Mouse (Mus musculus): Measurements from ENCODE around the gene Stra6. TPM values are rescaled to one million over a fixed set of nuclear protein-coding genes. Genes with fewer than 3 reads are reported as not detected.

Stra6 gene
- total and polyA plus RNA-seq, 3 experiments, result 0.08 to 0.09 (median 0.08) TPM

DNA sequence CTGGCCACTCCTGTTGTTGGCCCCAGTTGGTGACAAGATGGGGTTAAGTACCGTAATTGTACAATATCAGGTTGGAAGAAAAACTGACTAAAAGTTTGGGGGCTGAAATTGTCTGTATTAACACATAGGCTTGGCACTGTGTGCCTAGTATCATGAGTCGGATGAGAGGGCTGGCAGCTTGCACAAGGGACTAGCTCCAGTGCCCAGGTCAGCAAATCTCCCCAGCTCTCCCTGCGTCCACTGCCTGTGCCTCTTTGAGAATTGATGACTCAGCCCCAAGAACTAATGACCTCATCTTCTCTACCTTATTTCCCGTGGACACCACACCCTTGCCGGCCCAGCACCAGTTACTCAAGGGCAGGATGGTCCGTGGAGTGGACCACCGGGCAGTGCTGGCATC is 13.7 kb upstream of the Stra6 start:
- TF ChIP-seq MAZ (IDR thresholded peaks at IDR 0.05; ENCODE audit: low read depth, low read length), result no peak
- TF ChIP-seq PAX5 (IDR thresholded peaks at IDR 0.05; ENCODE audit: low read length), result no peak
- TF ChIP-seq KAT2A (IDR thresholded peaks at IDR 0.05; ENCODE audit: insufficient replicate concordance, low read length), result no peak
- TF ChIP-seq UBTF (IDR thresholded peaks at IDR 0.05; ENCODE audit: low read depth, low read length), result no peak
- no peak for TF ChIP-seq USF1 (IDR thresholded peaks at IDR 0.05; ENCODE audit: low read depth, low read length)
- TF ChIP-seq TCF12 (IDR thresholded peaks at IDR 0.05; ENCODE audit: low read depth, low read length), result no peak
- Histone ChIP-seq H3K4me3 (replicated peaks in 1 of 3; ENCODE audit: low read depth in 2 of 3, low read length in 2 of 3, poor library complexity in 1 of 3) (no peak overlapping the region), H3K36me3 (replicated peaks in 1 of 2; ENCODE audit: control insufficient read depth in 1 of 2, insufficient read depth in 1 of 2, low read length in 1 of 2) (no peaks in the 10 kb centered on the region), H3K4me2 (ENCODE audit: insufficient read depth, low read depth, poor library complexity, severe bottlenecking) (no peak overlapping the region), H3K27ac (ENCODE audit: insufficient read depth, low read depth) (no peak overlapping the region), H3K9ac (ENCODE audit: insufficient read depth, low read depth) (no peak overlapping the region), H3K79me2 (replicated peaks; ENCODE audit: control insufficient read depth, extremely low read depth, insufficient read depth, poor library complexity, severe bottlenecking) (no peaks in the 10 kb centered on the region), H3K9me3 (replicated peaks; ENCODE audit: low read length) (no peaks in the 10 kb centered on the region), H3K4me1 (ENCODE audit: control insufficient read depth in 1 of 2, insufficient read depth in 2 of 2) (peaks cover 13 to 52% of the 10 kb centered on the region in 2 experiments), H3K27me3 (replicated peaks) (peaks cover 3% of the 10 kb centered on the region)
- no peak for DNase-seq (ENCODE audit: extremely low read depth)
- in situ Hi-C loops (cut with MboI; ENCODE audit: low pct_ligation_motif_present, low pct_unique_long_range_greater_than_20kb, low sequenced_read_pairs) (no loop called here), dilution Hi-C loops (cut with MboI; ENCODE audit: extremely low pct_ligation_motif_present, extremely low pct_unique_long_range_greater_than_20kb, low sequenced_read_pairs) (no loop called here)

- H3K9ac ChIP-seq (ENCODE audit: insufficient read depth, low read depth), result no peak overlapping the region
- no peak overlapping the region for H3K27ac ChIP-seq (ENCODE audit: insufficient read depth, low read depth)
- H3K4me3 ChIP-seq (replicated peaks in 1 of 3; ENCODE audit: low read depth in 2 of 3, low read length in 2 of 3, poor library complexity in 1 of 3), result no peak overlapping the region
- DNase-seq (ENCODE audit: extremely low read depth), result no peak
- H3K27me3 ChIP-seq (replicated peaks), result peaks cover 20% of the 10 kb centered on the region
- H3K9me3 ChIP-seq (replicated peaks; ENCODE audit: low read length), result no peaks in the 10 kb centered on the region
- H3K79me2 ChIP-seq (replicated peaks; ENCODE audit: control insufficient read depth, extremely low read depth, insufficient read depth, poor library complexity, severe bottlenecking), result no peaks in the 10 kb centered on the region
- H3K4me1 ChIP-seq (ENCODE audit: control insufficient read depth in 1 of 2, insufficient read depth in 2 of 2), result peaks cover 7 to 32% of the 10 kb centered on the region in 2 experiments; a peak in 3 of 4 replicates
- no peak overlapping the region for H3K4me2 ChIP-seq (ENCODE audit: insufficient read depth, low read depth, poor library complexity, severe bottlenecking)
- H3K36me3 ChIP-seq (replicated peaks in 1 of 2; ENCODE audit: control insufficient read depth in 1 of 2, insufficient read depth in 1 of 2, low read length in 1 of 2), result no peaks in the 10 kb centered on the region
- dilution Hi-C loops (cut with MboI; ENCODE audit: extremely low pct_ligation_motif_present, extremely low pct_unique_long_range_greater_than_20kb, low sequenced_read_pairs), result no loop called here
- in situ Hi-C loops (cut with MboI; ENCODE audit: low pct_ligation_motif_present, low pct_unique_long_range_greater_than_20kb, low sequenced_read_pairs), result no loop called here
- TF ChIP-seq JUND (conservative IDR thresholded peaks at IDR 0.05; ENCODE audit: low read depth, low read length) (no peak), CTCF (conservative IDR thresholded peaks at IDR 0.05 in 1 of 2, IDR thresholded peaks at IDR 0.05 in 1 of 2; ENCODE audit: low read depth in 2 of 2, low read length in 2 of 2) (peak in 1 of 2 experiments; percentile 22; a peak in 1 of 4 replicates)
Measured at GRCm38 (mm10) chr9:58051937-58052336, 11.7 kb upstream of the Stra6 start.

- no peak overlapping the region for H3K9ac ChIP-seq (ENCODE audit: insufficient read depth, low read depth)
- peak; percentile 65 for DNase-seq (ENCODE audit: extremely low read depth)
- H3K79me2 ChIP-seq (replicated peaks; ENCODE audit: control insufficient read depth, extremely low read depth, insufficient read depth, poor library complexity, severe bottlenecking), result no peaks in the 10 kb centered on the region
- H3K36me3 ChIP-seq (replicated peaks in 1 of 2; ENCODE audit: control insufficient read depth in 1 of 2, insufficient read depth in 1 of 2, low read length in 1 of 2), result no peaks in the 10 kb centered on the region
- peaks cover 29% of the 10 kb centered on the region for H3K27me3 ChIP-seq (replicated peaks)
- H3K9me3 ChIP-seq (replicated peaks; ENCODE audit: low read length), result no peaks in the 10 kb centered on the region
- H3K4me3 ChIP-seq (replicated peaks in 1 of 3; ENCODE audit: low read depth in 2 of 3, low read length in 2 of 3, poor library complexity in 1 of 3), result no peak overlapping the region
- peaks cover 3 to 21% of the 10 kb centered on the region in 2 experiments; a peak in 3 of 4 replicates for H3K4me1 ChIP-seq (ENCODE audit: control insufficient read depth in 1 of 2, insufficient read depth in 2 of 2)
- dilution Hi-C loops (cut with MboI; ENCODE audit: extremely low pct_ligation_motif_present, extremely low pct_unique_long_range_greater_than_20kb, low sequenced_read_pairs), result no loop called here
- no peak overlapping the region for H3K27ac ChIP-seq (ENCODE audit: insufficient read depth, low read depth)
- in situ Hi-C loops (cut with MboI; ENCODE audit: low pct_ligation_motif_present, low pct_unique_long_range_greater_than_20kb, low sequenced_read_pairs), result no loop called here
- peak; percentile 22 to 86; a peak in 3 of 4 replicates for TF ChIP-seq CTCF (conservative IDR thresholded peaks at IDR 0.05 in 1 of 2, IDR thresholded peaks at IDR 0.05 in 1 of 2; ENCODE audit: low read depth in 2 of 2, low read length in 2 of 2)
- peak; percentile 69 for TF ChIP-seq RAD21 (IDR thresholded peaks at IDR 0.05; ENCODE audit: low read depth, low read length)
- peak; percentile 20; the same call in 1 of the 2 replicates for TF ChIP-seq ZC3H11A (IDR thresholded peaks at IDR 0.05; ENCODE audit: low read depth, low read length)
- TF ChIP-seq CHD1 (IDR thresholded peaks at IDR 0.05; ENCODE audit: low read depth, low read length), result no peak
- TF ChIP-seq POLR2AphosphoS2 (IDR thresholded peaks at IDR 0.05; ENCODE audit: low read depth, low read length), result no peak
- TF ChIP-seq UBTF (IDR thresholded peaks at IDR 0.05; ENCODE audit: low read depth, low read length), result no peak
- no peak for TF ChIP-seq IRF4 (IDR thresholded peaks at IDR 0.05; ENCODE audit: low read depth, low read length)
- TF ChIP-seq MEF2A (IDR thresholded peaks at IDR 0.05; ENCODE audit: borderline replicate concordance, low read depth, low read length), result no peak
- TF ChIP-seq SMC3 (IDR thresholded peaks at IDR 0.05; ENCODE audit: low read depth, low read length), result peak; percentile 90
- no peak for TF ChIP-seq JUN (IDR thresholded peaks at IDR 0.05; ENCODE audit: insufficient read depth, low read depth, low read length)
- TF ChIP-seq PAX5 (IDR thresholded peaks at IDR 0.05; ENCODE audit: low read length), result no peak
- no peak for TF ChIP-seq CHD2 (IDR thresholded peaks at IDR 0.05; ENCODE audit: low read length)
- no peak overlapping the region for H3K4me2 ChIP-seq (ENCODE audit: insufficient read depth, low read depth, poor library complexity, severe bottlenecking)
Measured at GRCm38 (mm10) chr9:58053102-58053501, 10.5 kb upstream of the Stra6 start.

Measured in CH12.LX (cell line).